Mouse (Mus musculus) C2C12 (cell line): ENCODE measurements at regions not wholly inside any gene's neighbourhood (a gene's known extent, or its start where the extent isn't known, plus 50 kb on each side); places are given as distances from the start of the nearest gene placed in this dataset.

ENCODE experiments used
- H3K27me3 ChIP-seq: one replicate; pipeline ENCODE4 v1.6.1; 2011; ENCODE audit not compliant: control insufficient read depth, insufficient read depth, insufficient read length
- H3K36me3 ChIP-seq: one replicate; pipeline ENCODE4 v1.6.1; 2011; ENCODE audit not compliant: control insufficient read depth, insufficient read depth
- H3K4me3 ChIP-seq: one replicate; pipeline ENCODE4 v1.5.1; 2011; ENCODE audit warnings: mild to moderate bottlenecking, control low read depth; ENCODE audit not compliant: poor library complexity, insufficient read depth, severe bottlenecking
- H3K79me2 ChIP-seq: one replicate; pipeline ENCODE4 v1.6.1; 2011; ENCODE audit not compliant: control insufficient read depth, insufficient read depth
- H3K79me3 ChIP-seq: one replicate; pipeline ENCODE4 v1.6.1; 2011; ENCODE audit warnings: low read depth, control low read depth
- H3ac ChIP-seq: one replicate; pipeline ENCODE3; 2011; ENCODE audit warnings: low read depth; ENCODE audit not compliant: control insufficient read depth, insufficient read length
- CEBPB ChIP-seq: IDR thresholded peaks from one replicate; pipeline ENCODE4 v1.6.1; 2011; ENCODE audit warnings: low read depth, mild to moderate bottlenecking, control low read depth, moderate library complexity
- CTCF ChIP-seq: IDR thresholded peaks from one replicate; pipeline ENCODE4 v1.5.1; 2011; ENCODE audit not compliant: control insufficient read depth, insufficient read depth, insufficient read length
- FOSL1 ChIP-seq: IDR thresholded peaks from one replicate; pipeline ENCODE4 v1.8.0; 2011; ENCODE audit warnings: mild to moderate bottlenecking, low read length; ENCODE audit not compliant: poor library complexity, insufficient read depth, severe bottlenecking
- MAX ChIP-seq: IDR thresholded peaks from one replicate; pipeline ENCODE4 v1.6.1; 2011; ENCODE audit warnings: mild to moderate bottlenecking, control low read depth
- MYOD1 ChIP-seq: IDR thresholded peaks from one replicate; pipeline ENCODE4 v1.6.1; 2011; ENCODE audit warnings: low read depth; ENCODE audit not compliant: control insufficient read depth, insufficient read length
- MYOG ChIP-seq: IDR thresholded peaks from one replicate; pipeline ENCODE4 v1.6.1; 2011; ENCODE audit not compliant: control insufficient read depth, insufficient read length; ENCODE audit errors: extremely low read depth
- USF1 ChIP-seq: IDR thresholded peaks from one replicate; pipeline ENCODE4 v1.6.1; 2011; ENCODE audit warnings: low read depth, mild to moderate bottlenecking, control low read depth, moderate library complexity

GRCm38 (mm10) chr15:7005142-7005541, 85.3 kb upstream of the Lifr start:
- Histone ChIP-seq H3K36me3 (no peaks in the 10 kb centered on the region), H3ac (no peak overlapping the region), H3K79me3 (no peaks in the 10 kb centered on the region), H3K27me3 (no peaks in the 10 kb centered on the region), H3K79me2 (no peaks in the 10 kb centered on the region), H3K4me3 (no peak overlapping the region)
- no peak for TF ChIP-seq MYOD1
- TF ChIP-seq FOSL1, result no peak
- TF ChIP-seq MYOG, result no peak
- TF ChIP-seq CEBPB, result no peak
- TF ChIP-seq CTCF, result no peak
- TF ChIP-seq USF1, result no peak
- no peak for TF ChIP-seq MAX

DNA sequence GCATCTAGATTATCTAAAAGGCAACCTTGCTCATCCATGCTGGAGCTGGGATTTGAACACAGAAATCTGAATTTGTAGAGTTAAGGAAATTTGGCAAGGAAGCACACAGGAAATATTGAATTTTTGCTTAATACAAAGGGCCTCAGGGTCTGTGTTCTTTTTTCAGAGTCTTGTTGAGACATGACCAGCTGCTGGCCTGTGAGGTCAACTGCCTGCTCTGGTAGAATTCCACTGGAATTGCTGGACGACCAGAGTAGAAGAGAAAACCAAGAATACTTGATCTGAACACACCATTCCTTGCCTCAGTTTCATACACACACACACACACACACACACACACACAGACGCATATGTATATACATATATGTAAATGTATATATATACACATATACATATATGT, 84.1 kb upstream of the Lifr start:
- Histone ChIP-seq H3K79me3 (no peaks in the 10 kb centered on the region), H3K4me3 (no peak overlapping the region), H3K27me3 (no peaks in the 10 kb centered on the region), H3K36me3 (no peaks in the 10 kb centered on the region), H3K79me2 (no peaks in the 10 kb centered on the region), H3ac (no peak overlapping the region)
- TF ChIP-seq CEBPB, result no peak
- TF ChIP-seq MYOD1, result no peak
- TF ChIP-seq USF1, result no peak
- no peak for TF ChIP-seq CTCF
- no peak for TF ChIP-seq MAX
- no peak for TF ChIP-seq FOSL1
- TF ChIP-seq MYOG, result no peak

DNA sequence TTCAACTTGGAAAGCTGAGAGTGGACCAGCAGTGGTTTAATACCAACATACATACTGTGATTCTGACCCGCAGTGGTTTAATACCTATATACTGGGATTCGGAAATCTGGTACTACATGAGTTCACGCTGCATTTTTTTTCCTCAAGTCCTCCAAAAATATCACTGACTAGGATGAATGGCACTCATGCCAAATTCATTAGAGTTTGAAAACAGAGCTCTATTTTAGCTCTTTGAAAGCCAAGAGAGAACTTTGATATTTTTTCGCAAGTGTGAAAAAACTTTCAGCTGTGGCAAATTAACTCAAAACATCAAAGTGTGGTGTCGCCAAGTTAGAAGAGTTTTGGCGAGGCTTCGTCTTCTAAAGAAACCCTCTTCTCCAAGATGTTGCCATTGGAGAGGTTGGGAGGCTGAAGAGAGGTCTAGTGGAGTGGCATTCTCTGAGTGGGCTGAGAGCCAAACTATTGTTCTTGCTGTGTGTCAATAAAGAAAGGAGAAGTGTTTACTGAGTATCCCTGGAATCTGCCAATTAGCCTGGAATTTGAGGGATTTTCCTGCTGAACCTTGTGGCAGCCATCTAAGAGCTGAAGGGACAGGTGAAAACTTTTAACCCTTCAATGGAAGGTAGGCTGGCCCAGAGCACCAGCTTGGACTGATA, 81.6 kb upstream of the Lifr start:
- H3K79me2 ChIP-seq, result no peaks in the 10 kb centered on the region
- no peak overlapping the region for H3ac ChIP-seq
- TF ChIP-seq MAX (no peak), FOSL1 (no peak), CEBPB (no peak), MYOG (no peak), MYOD1 (no peak), USF1 (no peak), CTCF (no peak)
- no peaks in the 10 kb centered on the region for H3K27me3 ChIP-seq
- H3K4me3 ChIP-seq, result no peak overlapping the region
- no peaks in the 10 kb centered on the region for H3K79me3 ChIP-seq
- no peaks in the 10 kb centered on the region for H3K36me3 ChIP-seq

DNA sequence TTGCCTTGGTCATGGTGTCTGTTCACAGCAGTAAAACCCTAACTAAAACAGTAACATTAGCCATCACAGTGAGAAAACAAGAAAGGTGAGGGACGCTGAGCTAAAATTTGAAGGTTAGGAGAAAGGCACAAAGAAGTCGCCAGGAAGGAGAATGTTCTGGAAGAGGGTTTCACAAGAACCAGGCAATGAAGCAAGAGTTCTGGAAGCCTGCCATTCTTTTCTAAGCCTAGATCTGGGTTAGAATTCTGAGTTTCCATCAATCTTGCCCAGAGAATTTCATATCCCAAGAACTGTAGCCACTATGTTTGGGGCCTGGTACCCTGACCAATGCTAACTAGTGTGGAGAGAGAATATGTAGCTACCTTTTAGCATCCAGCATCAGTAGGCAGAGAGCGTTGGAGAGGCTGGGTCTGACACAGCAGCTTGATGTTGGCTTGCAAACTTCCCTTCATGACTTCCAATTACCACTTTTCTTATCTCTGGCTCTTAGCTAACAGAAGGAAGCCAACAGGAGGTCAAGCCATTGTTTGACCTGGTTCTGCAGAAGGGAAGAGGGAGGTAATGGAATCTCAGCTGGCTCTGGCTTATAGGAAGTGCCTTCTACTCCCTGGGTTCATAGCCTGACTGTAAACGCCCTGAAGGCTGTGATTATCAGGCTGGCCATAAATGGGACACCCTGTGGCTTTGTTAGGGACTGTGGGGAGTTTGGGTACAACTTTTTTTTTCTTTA, 79.3 kb upstream of the Lifr start:
- Histone ChIP-seq H3K79me3 (no peaks in the 10 kb centered on the region), H3K27me3 (no peaks in the 10 kb centered on the region), H3K4me3 (no peak overlapping the region), H3K36me3 (no peaks in the 10 kb centered on the region), H3K79me2 (no peaks in the 10 kb centered on the region), H3ac (no peak overlapping the region)
- TF ChIP-seq FOSL1 (no peak), MYOD1 (no peak), CTCF (no peak), CEBPB (no peak)

DNA sequence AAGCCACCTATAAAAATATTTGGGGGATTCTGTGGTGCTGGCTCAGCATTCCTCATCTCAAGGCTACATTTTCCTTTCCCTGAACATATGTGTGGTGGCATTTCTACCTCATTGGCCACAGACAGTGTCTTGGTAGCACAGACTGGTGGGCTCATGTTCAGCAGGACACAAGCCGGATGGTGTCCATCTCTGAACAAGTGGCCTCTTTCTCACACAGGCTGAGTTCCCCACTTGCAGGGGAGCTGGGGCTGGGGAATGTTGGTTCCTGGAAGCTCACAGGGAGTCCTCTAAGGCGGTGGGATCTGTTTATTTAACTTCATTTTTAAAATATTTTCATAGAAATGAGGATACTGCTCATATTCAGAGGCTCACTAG, 78.7 kb upstream of the Lifr start:
- Histone ChIP-seq H3K79me3 (no peaks in the 10 kb centered on the region), H3K4me3 (no peak overlapping the region), H3K36me3 (no peaks in the 10 kb centered on the region), H3K79me2 (no peaks in the 10 kb centered on the region), H3K27me3 (no peaks in the 10 kb centered on the region), H3ac (no peak overlapping the region)
- TF ChIP-seq MYOD1 (no peak), CTCF (no peak), FOSL1 (no peak), CEBPB (no peak), USF1 (no peak), MYOG (no peak), MAX (no peak)
